Mouse (Mus musculus): Measurements from ENCODE around the gene Faap24.

Faap24 gene

GRCm38 (mm10) chr7:35365161-35365910 lies 31.3 kb downstream of the Faap24 start:
- DNase-seq: no peak

GRCm38 (mm10) chr7:35362868-35363267 lies 33.8 kb downstream of the Faap24 start:
- DNase-seq: no peak

DNA sequence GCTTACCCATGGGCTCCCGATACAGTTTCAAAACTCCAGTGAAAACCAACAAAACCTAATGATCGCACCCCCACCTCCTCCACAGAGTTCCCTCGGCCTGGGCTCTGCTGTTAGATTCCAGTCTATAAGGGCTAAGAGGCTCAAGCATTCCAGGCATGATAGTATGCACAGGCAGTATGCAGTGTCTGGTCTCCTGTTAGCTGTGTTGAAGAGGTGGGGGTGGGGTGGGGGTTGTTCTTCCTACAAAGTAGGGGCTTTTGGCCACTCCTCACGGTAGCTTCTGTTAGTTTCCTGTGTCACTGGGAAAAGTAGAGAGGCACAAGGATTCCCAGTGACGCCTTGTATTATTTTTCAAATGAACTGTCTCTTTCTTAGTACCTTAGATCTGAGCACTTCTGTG lies 34.4 kb downstream of the Faap24 start:
- DNase-seq: no peak

GRCm38 (mm10) chr7:35357621-35358020 lies 39.0 kb downstream of the Faap24 start:
- DNase-seq: no peak

- no peak for DNase-seq
Measured at GRCm38 (mm10) chr7:35355303-35355872, 41.2 kb downstream of the Faap24 start.

DNA sequence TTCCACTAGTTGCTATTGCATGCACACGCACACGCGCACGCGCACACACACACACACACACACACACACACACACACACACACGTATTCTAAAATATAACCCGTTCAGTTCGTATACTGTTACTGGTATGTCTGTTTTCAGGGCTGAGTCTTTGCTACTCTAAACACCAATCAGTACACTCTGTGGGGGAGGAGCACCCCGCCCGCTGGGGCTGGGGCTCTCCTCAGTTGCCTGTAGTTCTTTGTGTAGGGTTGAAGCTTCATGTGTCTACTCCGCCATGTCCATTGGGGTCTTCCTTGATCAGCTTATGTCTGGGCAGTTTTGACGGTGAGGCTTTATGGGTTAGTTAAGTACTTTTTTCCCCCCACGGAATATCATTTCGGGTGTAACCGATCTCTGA lies 43.3 kb downstream of the Faap24 start:
- no peak for DNase-seq

- DNase-seq: no peak
Measured at GRCm38 (mm10) chr7:35351155-35351554, 45.5 kb downstream of the Faap24 start.

DNA sequence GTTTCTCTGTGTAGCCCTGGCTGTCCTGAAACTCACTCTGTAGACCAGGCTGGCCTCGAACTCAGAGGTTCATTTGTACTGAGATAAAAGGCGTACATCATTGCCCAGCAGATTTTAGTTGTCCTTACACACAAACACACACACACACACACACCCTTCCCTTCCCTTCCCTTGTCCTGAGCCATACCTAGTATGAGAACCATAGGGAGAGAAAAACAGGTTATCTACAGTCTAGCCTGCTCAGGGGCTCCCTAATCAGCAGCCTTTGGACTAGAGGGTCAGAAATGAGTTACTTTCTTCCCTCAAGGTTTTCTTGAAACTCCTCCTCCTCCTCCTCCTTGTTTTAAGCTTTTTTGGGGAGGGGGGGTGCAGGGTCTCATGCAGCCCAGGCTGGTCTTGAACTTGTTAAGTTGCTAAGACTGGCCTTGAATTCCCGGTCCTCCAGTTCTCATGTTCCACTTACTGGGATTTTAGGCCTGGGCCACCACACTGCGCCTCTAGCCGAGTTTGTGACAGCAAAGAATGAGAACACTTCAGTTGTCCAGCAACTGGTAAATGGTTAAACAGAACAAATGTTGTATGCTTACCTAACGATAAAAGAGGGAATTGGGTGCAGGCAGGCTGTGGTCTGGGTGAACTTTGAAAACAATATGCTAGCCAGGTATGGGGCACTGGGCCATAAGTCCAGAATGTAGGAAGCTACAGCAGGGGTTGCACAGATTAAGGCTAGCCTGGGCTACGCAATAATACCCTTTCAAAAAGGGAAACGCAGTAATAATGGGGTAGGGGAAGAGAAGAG lies 46.6 kb downstream of the Faap24 start:
- no peak for DNase-seq

- no peak for DNase-seq
Measured at GRCm38 (mm10) chr7:35349022-35349421, 47.6 kb downstream of the Faap24 start.

DNA sequence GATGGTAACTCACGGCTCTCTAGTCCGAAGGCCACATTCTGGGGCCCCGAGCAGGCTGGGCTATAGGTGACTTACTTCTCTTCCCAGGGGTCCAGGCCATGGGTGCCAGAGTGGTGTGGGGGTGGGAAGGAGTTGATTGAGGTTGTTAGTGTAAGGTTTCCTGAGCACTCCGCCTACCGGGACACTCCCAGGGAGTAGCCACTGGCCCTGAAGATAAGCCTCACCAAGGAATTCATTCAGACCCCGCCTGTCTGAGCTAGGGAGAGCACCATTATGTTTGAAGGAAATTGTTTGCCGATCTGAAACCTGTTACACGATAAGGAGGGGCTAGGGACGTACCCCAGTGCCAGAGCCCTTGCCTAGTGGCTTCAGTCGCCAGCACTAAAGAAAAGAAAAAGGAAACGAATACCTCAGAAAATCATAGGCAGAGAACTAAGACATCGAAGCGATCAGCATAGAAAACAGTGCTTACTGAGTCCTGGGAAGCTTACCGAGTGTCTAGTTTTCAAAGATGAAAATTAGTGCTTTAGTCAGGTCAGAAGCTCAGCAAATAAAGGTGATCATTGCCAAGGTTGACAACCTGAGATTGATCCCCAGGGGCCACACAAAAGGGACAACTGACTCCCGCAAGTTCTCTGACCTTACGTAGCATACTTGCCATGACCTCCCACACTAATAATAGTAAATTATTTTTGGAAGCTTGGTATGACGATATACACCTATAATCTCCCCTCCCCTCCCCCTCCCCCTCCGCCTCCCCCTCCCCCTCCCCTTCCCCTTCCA lies 48.5 kb downstream of the Faap24 start:
- no peak for DNase-seq

DNA sequence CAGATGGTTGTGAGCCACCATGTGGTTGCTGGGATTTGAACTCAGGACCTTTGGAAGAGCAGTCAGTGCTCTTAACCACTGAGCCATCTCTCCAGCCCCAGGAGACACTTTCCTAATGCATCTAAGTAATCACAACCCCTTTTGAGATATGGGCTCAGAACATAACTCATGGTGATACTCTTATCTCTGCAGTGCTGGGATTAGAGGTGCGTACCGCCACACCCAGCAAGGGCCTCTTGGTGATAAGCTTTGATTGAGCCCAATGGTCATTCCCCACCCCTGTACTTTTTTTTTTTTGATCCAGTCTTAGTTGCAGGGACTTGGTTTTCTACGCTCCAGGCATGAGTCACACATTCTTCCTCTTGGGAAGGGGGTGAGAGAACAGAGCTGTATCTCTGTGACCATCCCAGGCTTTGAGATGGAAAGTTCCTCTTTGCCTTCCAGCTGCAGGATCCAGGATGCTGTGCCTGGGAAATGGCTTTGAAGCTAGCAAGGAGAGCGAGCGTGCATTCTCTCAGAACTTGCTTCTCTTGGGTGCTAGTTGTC lies 51.8 kb downstream of the Faap24 start:
- DNase-seq: no peak

DNA sequence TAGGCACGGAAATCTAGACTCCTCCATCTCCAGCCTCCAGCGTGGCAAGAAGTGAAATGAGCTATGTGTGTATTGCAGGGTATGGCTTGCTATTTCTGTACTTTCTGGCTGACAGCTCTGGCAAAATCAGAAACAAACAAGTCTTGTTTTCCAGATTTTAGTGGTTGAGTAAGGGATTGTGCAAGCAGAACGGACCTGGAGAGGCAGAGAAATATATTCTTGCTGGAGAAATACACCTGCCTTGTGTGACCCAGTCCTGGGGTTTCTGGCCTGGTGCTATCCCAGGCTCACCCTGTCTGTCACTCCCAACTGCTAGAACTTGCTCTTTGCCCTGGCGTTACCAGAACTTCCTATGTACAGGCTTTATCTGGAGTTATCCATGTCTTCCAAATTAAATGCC lies 54.1 kb downstream of the Faap24 start:
- no peak for DNase-seq
